Mouse (Mus musculus) heart, adult 18-20 months (tissue): ENCODE results near the gene Acsl1. TPM values are rescaled to one million over a fixed set of nuclear protein-coding genes. Genes with fewer than 3 reads are reported as not detected.

Source experiments
- DNase-seq, 2 experiments: peaks; one replicate each; pipeline ENCODE4 v3.0.0; 2021 to 2022; ENCODE audit warnings: mixed read lengths in 1 of 2
- long read RNA-seq, 2 experiments: library from polyadenylated mRNA; stranded (forward); transcript quantifications; one replicate each; pipeline ENCODE4 v2.0.0; 2021
- total RNA-seq, 2 experiments: library from RNA; stranded (reverse); gene quantifications; 2 replicates each; pipeline ENCODE4 v1.2.3; 2021

The Acsl1 gene
- 100 to 1,000 TPM; 940 to 953 TPM for total RNA-seq
- long read RNA-seq, experiment 1, transcript Acsl1-201 (21 exons, 3,897 nt): minor isoform, 42 of 288 reads
- long read RNA-seq, experiment 1, transcript Acsl1-203 (21 exons, 3,429 nt): major isoform, 166 of 288 reads
- long read RNA-seq, experiment 1, partial matches to known transcripts: 36 of 288 reads
- long read RNA-seq, experiment 1, other reads (novel, unspliced or antisense): 43 of 288 reads
- long read RNA-seq, experiment 2, transcript Acsl1-201 (21 exons, 3,897 nt): minor isoform, 21 of 118 reads
- long read RNA-seq, experiment 2, transcript Acsl1-203 (21 exons, 3,429 nt): major isoform, 51 of 118 reads
- long read RNA-seq, experiment 2, partial matches to known transcripts: 15 of 118 reads
- long read RNA-seq, experiment 2, other reads (novel, unspliced or antisense): 31 of 118 reads

DNA sequence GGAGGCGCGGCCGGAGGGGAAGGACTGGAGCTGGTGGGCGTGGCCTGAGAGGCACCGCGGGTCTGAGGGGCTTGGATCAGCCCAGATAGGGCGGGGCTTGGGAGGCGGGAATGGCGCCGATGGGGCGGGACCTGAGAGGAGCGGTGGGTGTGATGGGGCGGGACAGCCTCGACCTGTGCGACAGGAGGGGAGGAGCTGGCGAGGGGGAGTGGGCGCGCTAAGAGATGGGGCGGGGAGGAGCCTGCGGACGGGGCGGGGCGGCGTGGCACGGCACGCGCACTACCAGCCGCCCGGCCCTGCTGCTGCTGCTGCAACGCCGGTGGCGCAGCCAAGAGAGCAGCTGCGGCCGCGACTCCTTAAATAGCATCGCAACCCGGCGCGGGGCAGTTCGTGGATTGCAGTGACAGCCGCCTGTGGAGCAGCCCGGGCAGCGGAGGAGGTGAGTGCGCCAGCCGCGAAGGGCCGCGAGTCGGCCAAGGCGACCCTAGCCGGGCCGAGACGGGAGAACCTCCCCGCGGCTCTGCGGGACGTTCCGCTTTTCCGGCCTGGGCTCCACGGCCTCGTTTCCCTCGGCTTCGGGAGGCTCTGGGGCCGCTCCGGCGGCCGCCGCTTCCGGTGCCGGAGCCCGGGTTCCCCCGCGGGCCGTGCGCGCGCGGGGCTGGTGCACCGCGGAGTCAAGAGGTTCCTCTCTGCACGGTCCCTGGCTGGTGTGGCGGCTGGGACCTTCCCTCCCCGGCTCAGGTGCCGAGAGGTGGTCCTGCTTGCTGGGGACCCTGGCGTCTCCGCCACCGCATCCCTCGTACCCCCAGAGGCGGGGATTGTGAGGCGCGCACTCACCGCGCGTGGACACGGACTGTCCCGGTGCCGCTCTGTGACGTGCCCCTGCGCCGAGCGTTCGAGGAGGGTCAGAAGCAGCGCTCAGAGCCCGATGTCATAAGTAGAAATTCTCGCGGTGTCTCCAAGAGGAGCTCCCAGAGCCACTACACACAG is at the start of gene Acsl1:
TSS of gene Acsl1 (plus strand) at position 246 of the 990 bp plus-strand sequence.
- peak; percentile 99 to 100 for DNase-seq

- DNase-seq: peak in 1 of 2 experiments; percentile 68
Observed at GRCm38 (mm10) chr8:46421515-46421914, 49.3 kb upstream of the Acsl1 start.

DNA sequence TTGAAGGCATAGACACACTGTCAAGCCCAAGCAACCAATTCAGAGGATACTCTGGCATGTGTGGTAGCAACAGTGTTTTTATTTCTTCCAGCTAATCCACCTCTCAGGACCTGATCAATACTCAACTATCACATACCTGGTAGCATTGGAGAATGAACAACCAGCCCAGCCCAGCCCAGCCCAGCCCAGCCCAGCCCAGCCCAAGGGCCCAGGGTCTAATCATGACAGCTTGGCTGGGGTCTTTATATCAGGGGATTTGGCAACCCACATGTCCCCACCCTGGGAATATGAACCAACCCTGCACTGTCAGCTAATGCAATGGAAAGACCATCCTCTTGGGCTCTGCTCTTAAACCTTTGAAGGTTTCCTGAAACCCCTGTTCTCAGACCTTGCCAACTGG is 42.9 kb upstream of the Acsl1 start:
- no peak for DNase-seq

DNA sequence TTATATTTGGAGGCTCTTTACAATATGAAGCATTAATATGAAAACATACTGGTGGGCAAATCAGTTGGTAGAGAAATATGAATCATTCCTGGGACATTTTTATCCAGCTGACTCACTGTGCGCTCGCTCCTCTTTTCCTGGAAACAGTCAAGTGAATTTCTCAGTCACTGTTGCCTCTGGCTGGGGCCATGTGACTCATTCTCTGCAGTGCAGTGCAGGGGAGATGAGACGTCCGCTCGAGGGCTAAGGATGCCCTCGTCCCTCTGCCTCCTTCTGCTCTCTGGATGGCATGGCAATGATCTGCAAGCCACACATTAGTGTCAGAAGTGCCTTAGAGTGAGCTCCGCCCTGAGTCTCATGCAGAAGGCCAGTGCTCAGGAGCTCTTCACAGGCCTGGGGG is 41.0 kb upstream of the Acsl1 start:
- no peak for DNase-seq

DNA sequence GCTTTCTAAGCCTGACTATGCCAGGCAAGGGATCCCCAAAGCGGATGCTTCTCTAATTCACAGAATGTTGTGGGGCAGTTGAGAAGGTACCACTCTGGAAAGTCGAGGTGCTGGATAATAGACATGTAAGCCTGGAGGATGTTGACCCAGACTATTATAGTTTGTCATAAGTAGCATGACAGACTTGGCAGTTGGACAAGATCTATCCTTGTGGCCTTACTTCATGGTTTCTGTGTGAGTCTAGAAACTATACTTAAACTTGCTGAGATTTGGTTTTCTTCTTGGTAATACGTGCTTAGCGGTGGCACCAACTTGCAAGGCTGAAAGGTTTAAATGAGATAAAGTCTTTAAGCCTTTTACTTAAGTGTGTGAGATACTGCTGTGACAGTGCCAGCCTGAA is 38.9 kb upstream of the Acsl1 start:
- DNase-seq: peak in 1 of 2 experiments; percentile 17

DNA sequence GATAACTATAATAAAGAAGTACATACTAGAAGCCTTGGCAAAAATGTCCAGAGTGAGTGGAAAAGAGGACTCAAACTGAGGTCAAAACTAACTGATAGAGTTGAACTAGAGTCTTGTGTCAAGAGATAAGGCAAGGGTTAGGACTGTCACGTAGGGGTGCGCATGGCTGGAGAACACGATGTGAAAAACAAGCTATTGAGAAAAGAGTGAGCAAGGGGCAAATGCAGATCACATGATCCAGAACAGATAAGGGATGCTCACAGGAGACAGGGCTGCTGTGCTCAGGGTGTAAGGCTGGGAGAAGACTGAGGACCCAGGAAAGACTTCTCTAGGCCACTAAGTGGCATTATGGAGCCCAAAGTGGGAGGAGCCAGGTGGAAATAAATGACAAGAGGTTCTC is 38.3 kb upstream of the Acsl1 start:
- DNase-seq: no peak

GRCm38 (mm10) chr8:46433656-46434055 is 37.2 kb upstream of the Acsl1 start:
- no peak for DNase-seq

DNA sequence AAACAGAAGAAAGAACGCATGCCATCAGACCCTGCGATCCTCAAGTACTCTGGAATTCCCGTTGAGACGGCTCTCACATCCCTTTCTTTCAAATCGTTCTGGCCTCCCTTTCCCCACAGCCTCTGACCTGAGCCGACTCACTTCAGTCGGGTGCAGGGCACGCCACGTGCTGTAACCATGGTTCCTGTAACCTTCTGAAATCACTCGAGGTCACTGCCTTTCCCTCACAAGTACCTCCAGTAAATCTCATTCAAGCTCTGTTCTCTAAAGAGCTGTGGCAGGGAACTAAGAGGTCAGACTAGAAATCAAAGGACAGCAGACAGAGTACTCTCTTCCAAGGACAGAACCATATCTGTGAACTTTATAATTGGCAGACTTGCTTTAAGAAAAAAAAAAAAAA is 32.3 kb upstream of the Acsl1 start:
- DNase-seq: peak in 1 of 2 experiments; percentile 36

DNA sequence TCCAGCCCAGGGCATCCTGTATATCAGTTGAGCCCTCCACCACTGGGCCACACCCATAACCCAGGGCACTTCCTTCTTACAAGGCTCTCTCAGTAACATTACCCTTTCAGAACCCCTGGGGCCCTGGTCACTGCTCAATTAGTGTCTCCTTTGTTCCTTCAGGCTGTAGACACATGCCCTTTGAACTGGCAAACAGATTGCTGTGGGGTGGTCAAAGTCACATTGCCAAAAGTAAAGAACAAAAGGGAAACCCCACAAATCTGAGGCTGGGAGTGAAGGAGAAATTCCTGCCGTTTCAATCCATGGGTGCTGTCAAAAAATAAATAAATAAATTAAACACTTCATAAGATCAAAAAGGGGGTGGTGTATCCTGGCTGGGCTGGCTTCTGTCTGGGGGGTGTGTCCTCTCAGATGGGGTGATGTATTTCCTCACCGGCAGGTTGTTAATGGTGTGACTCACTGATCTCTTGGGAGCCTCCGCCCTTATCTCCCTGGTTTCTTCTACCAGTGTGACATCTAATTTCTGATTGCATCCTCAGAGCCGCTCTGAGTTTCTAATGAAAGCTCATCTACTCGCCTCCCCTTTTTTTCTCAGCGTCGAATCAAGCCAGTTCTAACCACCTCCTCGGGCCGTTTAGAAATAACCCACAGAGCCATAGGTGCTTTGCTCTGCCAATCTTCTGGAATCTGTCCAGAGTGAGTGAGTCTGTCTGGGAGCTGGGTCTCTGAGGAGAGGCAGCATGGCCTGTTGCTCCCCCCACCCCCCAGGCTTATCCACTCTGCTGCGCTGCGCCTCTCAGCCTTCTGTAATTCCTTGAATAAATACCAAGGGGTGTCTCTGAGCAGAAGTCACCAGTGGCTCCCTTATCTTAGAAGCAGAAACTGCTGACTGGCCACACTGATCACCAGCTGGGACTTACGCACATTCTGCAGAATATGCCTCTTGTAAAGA is 24.6 kb upstream of the Acsl1 start:
- DNase-seq: no peak

DNA sequence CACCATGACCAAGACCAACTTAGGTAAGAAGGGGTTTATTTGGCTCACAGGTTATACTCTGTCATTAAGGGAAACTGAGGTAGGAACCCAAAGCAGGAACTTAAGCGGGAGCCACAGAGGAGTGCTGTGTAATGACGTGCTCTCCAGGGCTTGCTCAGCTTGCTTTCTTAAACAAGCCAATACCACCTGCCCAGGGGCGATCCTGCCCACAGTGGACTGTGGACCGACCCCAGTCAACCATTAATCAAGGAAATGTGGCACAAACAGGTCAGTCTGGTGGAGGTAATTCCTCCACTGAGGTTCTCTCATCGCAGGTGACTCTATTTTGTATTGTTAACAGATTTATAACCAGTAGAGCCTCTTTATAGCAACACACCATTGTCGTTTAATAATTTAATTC is 23.5 kb upstream of the Acsl1 start:
- no peak for DNase-seq

DNA sequence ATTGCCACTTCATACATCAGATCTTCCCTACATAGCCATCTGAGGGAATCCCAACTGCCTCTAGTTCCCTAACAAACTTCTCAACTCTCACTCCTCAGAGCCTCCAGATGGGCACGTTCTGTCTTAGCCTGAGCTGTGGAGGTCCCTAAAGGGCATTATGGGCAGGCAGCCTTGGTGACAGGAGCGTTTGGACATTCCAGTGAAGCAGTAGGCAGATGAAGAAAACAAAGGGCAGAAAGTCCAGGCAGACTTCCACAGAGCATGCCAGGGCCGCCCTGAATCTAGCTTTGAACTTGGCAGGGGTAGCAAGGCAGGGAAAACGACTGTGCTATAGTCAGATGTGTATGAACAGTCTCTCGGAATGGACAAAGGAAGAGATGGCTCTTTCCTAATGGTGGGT is 22.2 kb upstream of the Acsl1 start:
- DNase-seq: no peak

- no peak for DNase-seq
Observed at GRCm38 (mm10) chr8:46449063-46449462, 21.8 kb upstream of the Acsl1 start.

GRCm38 (mm10) chr8:46449723-46450251 is 21.1 kb upstream of the Acsl1 start:
- no peak for DNase-seq

GRCm38 (mm10) chr8:46458215-46458811 is 12.5 kb upstream of the Acsl1 start:
- DNase-seq: no peak

- no peak for DNase-seq
Observed at GRCm38 (mm10) chr8:46468400-46468799, 2.4 kb upstream of the Acsl1 start.

GRCm38 (mm10) chr8:46469071-46469769 is 1.6 kb upstream of the Acsl1 start:
- DNase-seq: no peak

DNA sequence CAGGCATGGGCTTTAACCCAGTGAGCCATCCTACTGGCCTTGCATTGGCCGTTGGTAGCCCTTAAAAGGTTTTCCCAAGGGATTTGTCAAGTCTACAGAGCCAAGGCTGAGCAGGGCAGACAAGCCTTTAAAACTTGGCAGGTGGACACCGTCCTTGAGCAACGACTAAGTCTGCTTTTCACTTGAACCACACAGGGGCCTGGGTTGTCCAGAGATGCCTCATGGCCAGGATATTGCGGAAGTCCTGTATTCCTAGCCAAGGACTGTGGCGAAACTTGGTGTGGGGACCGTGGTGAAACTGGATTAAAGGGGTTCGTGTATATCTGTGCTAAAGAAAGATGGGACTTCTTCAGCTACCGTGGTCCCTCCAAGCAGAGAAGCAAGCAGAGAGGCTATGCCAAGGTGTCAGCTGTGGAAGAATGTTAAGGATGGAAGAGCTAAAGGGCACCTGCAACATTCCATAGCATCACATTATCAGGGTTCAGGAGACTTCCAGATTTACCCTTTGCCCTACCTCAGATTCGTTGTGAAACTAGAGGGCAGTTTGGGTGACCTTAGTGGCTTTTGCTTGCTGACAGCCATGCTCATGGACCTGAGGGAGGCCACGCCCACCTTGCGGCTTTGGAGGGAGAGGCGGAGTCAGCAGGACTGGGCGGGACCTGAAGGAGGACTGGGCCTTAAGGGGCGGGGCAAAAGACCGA is 596 bp upstream of the Acsl1 start:
- peak; percentile 55 to 60 for DNase-seq

DNA sequence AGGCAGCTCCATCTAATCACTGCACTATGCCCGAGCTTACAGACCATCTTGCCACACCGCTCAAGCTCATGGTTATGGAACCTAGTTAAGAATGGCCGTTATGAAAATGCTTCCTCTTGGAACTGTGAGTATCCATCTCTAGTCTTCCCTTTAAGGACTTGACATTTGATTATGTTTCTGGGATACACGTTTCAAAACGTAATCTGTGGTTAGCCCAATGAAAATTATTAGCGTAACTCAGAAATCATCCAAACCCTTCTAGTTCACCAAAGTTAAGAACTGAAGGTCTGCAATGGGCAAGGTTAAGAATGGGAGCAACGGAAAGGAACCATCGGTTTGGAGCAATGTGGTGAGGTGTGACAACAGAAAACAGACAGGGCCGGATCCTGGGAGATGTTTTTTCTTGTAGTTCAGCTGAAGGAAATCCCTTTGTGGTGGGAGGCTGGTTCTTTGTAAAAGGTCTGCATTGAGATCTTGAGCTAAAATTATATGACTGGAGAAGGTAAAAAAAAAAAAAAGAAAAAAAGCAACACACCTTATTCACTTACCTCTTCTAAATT is 1.2 kb downstream of the Acsl1 start:
- no peak for DNase-seq

DNA sequence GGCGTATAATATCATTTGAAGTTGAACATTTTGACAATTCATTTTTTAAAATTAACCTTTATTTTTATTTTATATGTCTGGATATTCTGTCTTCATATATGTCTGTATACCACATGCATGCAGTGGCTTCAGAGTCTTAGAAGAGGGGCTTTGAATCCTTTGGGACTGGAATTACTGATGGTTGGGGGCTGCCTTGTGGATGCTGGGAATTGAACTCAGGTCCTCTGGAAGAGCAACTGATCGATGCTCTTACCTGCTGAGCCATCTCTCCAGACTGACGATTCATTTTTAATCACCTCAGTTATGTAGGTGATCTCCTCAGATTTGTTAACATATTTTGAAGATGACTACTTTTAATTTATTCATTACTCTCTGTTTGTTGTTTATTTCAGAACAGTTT is 3.3 kb downstream of the Acsl1 start:
- no peak for DNase-seq
